Mouse (Mus musculus): ENCODE results near the gene Gm21972. TPM values are rescaled to one million over a fixed set of nuclear protein-coding genes. Genes with fewer than 3 reads are reported as not detected.

Gm21972 gene
- polyA plus RNA-seq, 1 experiment from 2014 or later, result 0.45 TPM

DNA sequence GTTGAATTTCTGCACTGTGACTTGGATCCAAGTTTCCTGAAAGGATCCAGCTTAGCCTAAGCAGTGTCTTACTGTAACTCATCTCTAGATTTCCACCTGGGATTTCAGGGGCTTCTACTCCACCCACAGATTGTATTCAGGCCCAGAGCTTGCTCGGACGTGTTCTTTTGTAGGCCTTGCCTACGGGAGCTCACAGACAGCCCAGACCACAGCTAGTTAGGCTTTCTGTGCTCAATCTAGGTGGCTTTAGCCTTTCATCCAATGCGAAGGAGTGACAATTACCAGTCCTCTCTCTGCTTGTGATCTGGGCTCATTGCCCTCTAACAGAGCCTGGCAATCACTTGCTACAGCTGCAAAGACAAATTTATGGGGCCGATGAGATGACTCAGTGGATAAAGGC is 12.9 kb downstream of the Gm21972 start:
- DNase-seq (no peak), ATAC-seq (ENCODE audit: low read depth) (no peak)
- no peaks in the 10 kb centered on the region for H3K27me3 ChIP-seq
- H3K4me1 ChIP-seq (replicated peaks), result peaks cover 18% of the 10 kb centered on the region
- H3K4me3 ChIP-seq (replicated peaks), result no peak overlapping the region
- no peak overlapping the region for H3K9ac ChIP-seq
- H3K36me3 ChIP-seq, result peaks cover under 1% of the 10 kb centered on the region; the same call in 1 of the 2 replicates
- H3K9me3 ChIP-seq (replicated peaks), result no peaks in the 10 kb centered on the region
- H3K27ac ChIP-seq, result no peak overlapping the region
- WGBS (ENCODE audit: insufficient replicate concordance), result 72% methylated on average over 5 of the region's 5 CpGs
- no peak overlapping the region for H3K4me2 ChIP-seq

DNA sequence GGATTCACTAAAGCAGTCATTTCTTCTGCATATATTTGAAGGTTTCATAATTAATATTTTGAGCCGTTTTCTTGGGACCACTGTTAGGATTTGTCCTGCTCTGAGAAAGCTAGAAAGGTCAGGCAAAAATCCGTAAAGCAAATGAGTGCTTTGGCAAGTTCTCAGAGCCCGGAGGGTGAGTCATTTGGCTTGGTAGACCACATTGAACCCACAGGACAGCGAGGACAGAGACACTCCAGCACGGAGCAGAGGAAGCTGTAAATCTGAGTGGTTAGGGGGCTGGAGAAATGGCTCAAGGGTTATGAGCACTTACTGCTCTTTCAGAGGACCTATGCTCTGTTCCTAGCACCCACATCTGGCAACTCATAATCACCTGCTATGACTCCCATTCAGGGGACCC is 14.1 kb downstream of the Gm21972 start:
- Histone ChIP-seq H3K4me2 (no peak overlapping the region), H3K4me1 (replicated peaks) (peaks cover 13% of the 10 kb centered on the region), H3K27me3 (no peaks in the 10 kb centered on the region), H3K27ac (no peak overlapping the region), H3K4me3 (replicated peaks) (no peak overlapping the region), H3K9me3 (replicated peaks) (no peaks in the 10 kb centered on the region), H3K9ac (no peak overlapping the region), H3K36me3 (no peaks in the 10 kb centered on the region)
- WGBS (ENCODE audit: insufficient replicate concordance), result 39% methylated on average over 5 of the region's 5 CpGs
- ATAC-seq (ENCODE audit: low read depth) (no peak), DNase-seq (no peak)

DNA sequence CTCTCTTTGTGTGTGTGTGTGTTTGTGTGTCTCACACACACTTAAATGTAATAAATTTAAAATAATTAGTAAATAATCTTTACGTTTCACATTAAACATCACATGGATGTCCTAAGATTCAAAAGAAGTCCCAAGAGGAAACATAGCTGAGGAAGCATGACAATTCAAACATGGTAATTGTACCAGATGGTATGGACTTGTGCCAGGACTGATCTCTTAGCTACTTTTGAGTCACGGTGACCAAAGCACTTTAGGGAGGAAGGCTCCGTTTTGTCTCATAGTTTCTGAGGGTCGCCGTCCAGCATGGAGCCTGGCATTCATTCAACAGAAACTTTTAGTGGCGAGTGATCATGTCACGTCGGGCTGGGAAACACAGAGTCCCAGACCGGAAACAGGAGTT is 14.7 kb downstream of the Gm21972 start:
- Histone ChIP-seq H3K36me3 (no peaks in the 10 kb centered on the region), H3K4me2 (no peak overlapping the region), H3K4me3 (replicated peaks) (no peak overlapping the region), H3K27ac (no peak overlapping the region), H3K9me3 (replicated peaks) (no peaks in the 10 kb centered on the region), H3K27me3 (no peaks in the 10 kb centered on the region), H3K9ac (no peak overlapping the region), H3K4me1 (replicated peaks) (peaks cover 12% of the 10 kb centered on the region)
- ATAC-seq (ENCODE audit: low read depth) (no peak), DNase-seq (no peak)
- WGBS (ENCODE audit: insufficient replicate concordance), result 76% methylated on average over 9 of the region's 9 CpGs

DNA sequence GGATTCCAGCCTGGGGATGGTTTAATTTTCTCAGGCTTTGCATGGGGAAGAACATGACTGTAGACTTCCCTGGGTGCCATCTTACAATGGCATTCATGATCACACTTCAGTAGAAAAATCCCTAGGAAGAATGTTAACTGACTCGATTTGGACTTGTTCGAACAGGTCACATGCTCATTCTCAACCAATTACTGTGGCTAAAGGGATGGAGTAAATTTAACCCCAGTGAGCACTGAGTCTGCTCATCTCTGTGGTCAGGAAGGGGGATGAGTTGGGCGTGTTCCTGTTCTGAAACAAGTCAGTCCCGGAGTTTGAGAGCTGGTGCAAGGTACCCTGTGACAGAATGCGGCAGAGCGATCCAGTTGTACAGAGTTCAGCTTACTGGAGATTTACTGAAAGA is 17.5 kb downstream of the Gm21972 start:
- Histone ChIP-seq H3K9ac (no peak overlapping the region), H3K4me3 (replicated peaks) (no peak overlapping the region), H3K9me3 (replicated peaks) (no peaks in the 10 kb centered on the region), H3K27ac (no peak overlapping the region), H3K36me3 (no peaks in the 10 kb centered on the region), H3K4me2 (no peak overlapping the region), H3K4me1 (replicated peaks) (peaks cover 36% of the 10 kb centered on the region), H3K27me3 (no peaks in the 10 kb centered on the region)
- WGBS (ENCODE audit: insufficient replicate concordance), result 56% methylated on average over 6 of the region's 6 CpGs
- ATAC-seq (ENCODE audit: low read depth), result no peak
- no peak for DNase-seq

- ATAC-seq (ENCODE audit: low read depth) (no peak), DNase-seq (no peak)
- no peak overlapping the region for H3K27ac ChIP-seq
- WGBS (ENCODE audit: insufficient replicate concordance), result 73% methylated on average over 7 of the region's 7 CpGs
- no peaks in the 10 kb centered on the region for H3K36me3 ChIP-seq
- H3K9me3 ChIP-seq (replicated peaks), result no peaks in the 10 kb centered on the region
- no peaks in the 10 kb centered on the region for H3K27me3 ChIP-seq
- H3K4me1 ChIP-seq (replicated peaks), result peaks cover 40% of the 10 kb centered on the region
- H3K4me2 ChIP-seq, result no peak overlapping the region
- no peak overlapping the region for H3K9ac ChIP-seq
- no peak overlapping the region for H3K4me3 ChIP-seq (replicated peaks)
Observed at GRCm38 (mm10) chr1:86151376-86151775, 17.9 kb downstream of the Gm21972 start.

GRCm38 (mm10) chr1:86152618-86153017 is 19.2 kb downstream of the Gm21972 start:
- Histone ChIP-seq H3K9ac (no peak overlapping the region), H3K4me1 (replicated peaks) (peaks cover 47% of the 10 kb centered on the region), H3K36me3 (peaks cover 3% of the 10 kb centered on the region; the same call in 1 of the 2 replicates), H3K27me3 (no peaks in the 10 kb centered on the region), H3K4me2 (no peak overlapping the region), H3K4me3 (replicated peaks) (no peak overlapping the region), H3K9me3 (replicated peaks) (no peaks in the 10 kb centered on the region), H3K27ac (no peak overlapping the region)
- DNase-seq (peak; percentile 28), ATAC-seq (ENCODE audit: low read depth) (no peak)
- 77% methylated on average over 1 of the region's 1 CpGs for WGBS (ENCODE audit: insufficient replicate concordance)

DNA sequence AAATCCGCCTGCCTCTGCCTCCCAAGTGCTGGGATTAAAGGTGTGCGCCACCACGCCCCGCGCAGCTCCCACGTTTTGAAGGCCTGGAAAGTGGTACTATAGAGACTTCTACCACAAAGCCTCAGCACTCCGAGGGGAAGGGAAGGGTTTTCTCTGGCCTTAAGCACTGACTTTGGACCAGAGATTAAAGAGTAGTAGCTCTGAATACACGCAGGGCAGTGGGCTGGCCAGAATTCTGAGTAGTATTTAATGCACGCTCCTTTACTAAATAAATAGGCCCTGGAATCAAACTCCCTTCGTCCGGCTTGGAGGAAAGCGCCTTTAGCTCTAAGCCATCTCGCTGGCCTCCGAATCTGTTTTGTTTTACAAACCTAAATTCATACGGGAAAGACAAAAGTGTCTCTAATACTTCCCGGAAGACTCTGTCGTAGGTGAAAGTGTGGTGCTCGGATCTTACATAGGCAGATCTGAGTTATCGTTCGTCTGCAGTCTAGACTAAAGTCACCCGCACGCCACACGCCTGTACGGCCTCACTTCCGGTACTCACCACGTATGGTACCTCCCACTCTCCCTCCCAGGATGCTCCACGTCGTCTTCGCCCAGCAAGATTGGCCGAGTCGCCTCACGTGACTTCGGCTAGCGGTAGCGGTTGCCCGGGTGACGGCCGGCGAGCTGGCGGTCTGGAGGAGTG is 20.8 kb downstream of the Gm21972 start, which contains the start of gene Armc9:
TSS of gene Armc9 (plus strand) at position 648 of the 691 bp plus-strand sequence.
- 2% methylated on average over 40 of the region's 40 CpGs for WGBS (ENCODE audit: insufficient replicate concordance)
- no peaks in the 10 kb centered on the region for H3K27me3 ChIP-seq
- H3K4me3 ChIP-seq (replicated peaks), result peak within 1 kb of the TSS; percentile 86
- peaks cover 7% of the 10 kb centered on the region; the same call in 1 of the 2 replicates for H3K36me3 ChIP-seq
- H3K4me2 ChIP-seq, result peak within 1 kb of the TSS; percentile 85
- peak within 1 kb of the TSS; percentile 84 for H3K9ac ChIP-seq
- DNase-seq (peak; percentile 95), ATAC-seq (ENCODE audit: low read depth) (peak; percentile 99)
- peak within 1 kb of the TSS; percentile 95 for H3K27ac ChIP-seq
- H3K4me1 ChIP-seq (replicated peaks), result peaks cover 59% of the 10 kb centered on the region
- no peaks in the 10 kb centered on the region for H3K9me3 ChIP-seq (replicated peaks)

- H3K4me1 ChIP-seq (replicated peaks), result peaks cover 60% of the 10 kb centered on the region
- H3K9me3 ChIP-seq (replicated peaks), result no peaks in the 10 kb centered on the region
- peak overlapping the region; percentile 85 for H3K4me2 ChIP-seq
- peak overlapping the region; percentile 84 for H3K9ac ChIP-seq
- WGBS (ENCODE audit: insufficient replicate concordance), result 0% methylated on average over 18 of the region's 18 CpGs
- H3K27me3 ChIP-seq, result no peaks in the 10 kb centered on the region
- H3K27ac ChIP-seq, result peak overlapping the region; percentile 70
- no peak for DNase-seq
- H3K4me3 ChIP-seq (replicated peaks), result peak overlapping the region; percentile 86
- peak; percentile 53 for ATAC-seq (ENCODE audit: low read depth)
- H3K36me3 ChIP-seq, result peaks cover 7% of the 10 kb centered on the region; the same call in 1 of the 2 replicates
Observed at GRCm38 (mm10) chr1:86154824-86155164, 21.4 kb downstream of the Gm21972 start.

DNA sequence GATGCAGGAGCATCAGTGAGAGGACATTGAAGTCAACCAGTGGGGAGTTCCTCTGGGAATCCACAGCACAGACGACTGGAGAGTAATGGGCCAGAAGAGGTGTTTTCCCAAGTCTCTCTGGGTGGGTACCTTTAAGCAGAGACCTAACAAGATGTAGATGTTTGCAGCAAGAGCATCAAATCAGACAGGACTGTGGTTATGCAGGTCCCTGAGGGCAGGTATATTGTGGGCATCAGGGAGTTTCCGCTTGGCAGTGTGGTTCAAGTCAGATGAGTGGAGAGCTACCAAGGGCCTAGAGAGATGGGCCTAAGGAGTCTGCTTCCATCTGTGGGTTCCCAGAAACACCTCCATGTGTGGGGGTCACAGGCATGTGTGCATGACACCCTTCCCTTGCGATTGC is 22.6 kb downstream of the Gm21972 start:
- Histone ChIP-seq H3K4me3 (replicated peaks) (peak overlapping the region; percentile 86; the same call in 1 of the 2 replicates), H3K27ac (peak overlapping the region; percentile 70; the same call in 1 of the 2 replicates), H3K9me3 (replicated peaks) (no peaks in the 10 kb centered on the region), H3K27me3 (no peaks in the 10 kb centered on the region), H3K4me2 (peak overlapping the region; percentile 85), H3K9ac (peak overlapping the region; percentile 84), H3K4me1 (replicated peaks) (peaks cover 68% of the 10 kb centered on the region), H3K36me3 (peaks cover 7% of the 10 kb centered on the region; the same call in 1 of the 2 replicates)
- no peak for DNase-seq
- WGBS (ENCODE audit: insufficient replicate concordance), result 79% methylated on average over 3 of the region's 3 CpGs
- ATAC-seq (ENCODE audit: low read depth), result no peak

DNA sequence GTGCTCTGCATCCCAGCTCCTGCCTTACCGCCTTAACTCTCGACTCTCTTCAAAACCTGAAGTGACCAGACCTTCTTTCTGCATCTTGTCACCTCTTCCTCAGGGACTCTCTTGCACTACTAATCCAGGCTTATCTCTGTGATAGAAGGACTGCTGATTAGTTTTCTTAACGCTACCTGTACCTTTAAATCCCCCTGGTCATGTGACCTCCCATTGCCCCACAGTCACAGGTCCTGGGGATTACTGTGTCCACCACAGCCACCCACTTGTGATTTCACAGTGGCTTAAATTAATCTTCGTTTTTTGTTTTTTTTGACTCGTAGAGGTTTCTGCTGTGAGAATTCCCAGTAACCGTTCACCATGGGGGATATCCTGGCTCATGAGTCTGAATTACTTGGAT is 23.2 kb downstream of the Gm21972 start:
- DNase-seq (no peak), ATAC-seq (ENCODE audit: low read depth) (no peak)
- Histone ChIP-seq H3K27ac (no peak overlapping the region), H3K9me3 (replicated peaks) (no peaks in the 10 kb centered on the region), H3K4me2 (peak overlapping the region; percentile 85; the same call in 1 of the 2 replicates), H3K4me3 (replicated peaks) (no peak overlapping the region), H3K36me3 (peaks cover 10% of the 10 kb centered on the region), H3K4me1 (replicated peaks) (peaks cover 73% of the 10 kb centered on the region), H3K9ac (peak overlapping the region; percentile 84; the same call in 1 of the 2 replicates), H3K27me3 (no peaks in the 10 kb centered on the region)
- 84% methylated on average over 6 of the region's 6 CpGs for WGBS (ENCODE audit: insufficient replicate concordance)

- ATAC-seq (ENCODE audit: low read depth) (peak; percentile 76), DNase-seq (peak; percentile 38)
- Histone ChIP-seq H3K4me1 (replicated peaks) (peaks cover 76% of the 10 kb centered on the region), H3K4me2 (peak overlapping the region; percentile 59), H3K4me3 (replicated peaks) (no peak overlapping the region; the same call in 1 of the 2 replicates), H3K27me3 (no peaks in the 10 kb centered on the region), H3K9ac (peak overlapping the region; percentile 30; the same call in 1 of the 2 replicates), H3K9me3 (replicated peaks) (no peaks in the 10 kb centered on the region), H3K27ac (peak overlapping the region; percentile 93), H3K36me3 (peaks cover 36% of the 10 kb centered on the region)
- WGBS (ENCODE audit: insufficient replicate concordance), result 44% methylated on average over 6 of the region's 6 CpGs
Observed at GRCm38 (mm10) chr1:86160059-86160458, 26.6 kb downstream of the Gm21972 start.

DNA sequence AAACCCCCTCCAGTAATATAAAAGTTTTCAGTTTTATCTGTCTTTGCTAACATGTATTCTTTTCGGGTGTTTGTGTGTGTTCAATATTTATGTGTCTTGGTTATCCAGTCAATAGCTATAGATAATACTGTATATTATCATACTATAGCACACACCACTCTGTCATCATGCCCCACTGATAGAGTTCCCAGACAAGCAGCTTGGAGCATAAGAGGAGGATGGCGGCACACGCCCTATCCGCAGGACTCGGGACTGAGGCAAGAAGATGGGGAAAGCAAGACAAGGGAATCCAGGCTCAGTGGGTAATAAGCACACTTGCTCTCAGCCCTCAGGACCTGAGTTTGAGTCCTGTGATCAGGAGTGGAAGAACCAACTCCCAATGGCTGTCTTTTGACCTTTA is 27.0 kb downstream of the Gm21972 start:
- Histone ChIP-seq H3K27ac (peak overlapping the region; percentile 93), H3K4me3 (replicated peaks) (peak overlapping the region; percentile 15; the same call in 1 of the 2 replicates), H3K4me2 (peak overlapping the region; percentile 59), H3K4me1 (replicated peaks) (peaks cover 72% of the 10 kb centered on the region), H3K9me3 (replicated peaks) (no peaks in the 10 kb centered on the region), H3K9ac (peak overlapping the region; percentile 46), H3K27me3 (no peaks in the 10 kb centered on the region), H3K36me3 (peaks cover 36% of the 10 kb centered on the region)
- 28% methylated on average over 5 of the region's 5 CpGs for WGBS (ENCODE audit: insufficient replicate concordance)
- ATAC-seq (ENCODE audit: low read depth) (peak; percentile 92), DNase-seq (peak; percentile 70)
